Mouse (Mus musculus) thymus, adult 2 months (tissue): ENCODE results near the gene Rad51b. TPM values are rescaled to one million over a fixed set of nuclear protein-coding genes. Genes with fewer than 3 reads are reported as not detected.

Experiments
- DNase-seq: peaks from one replicate; pipeline ENCODE4 v3.0.0; 2021
- H3K27ac ChIP-seq: fragments of 200-500 bp; 2 replicates; pipeline ENCODE4 v1.5.1; 2012; ENCODE audit warnings: low read length, control low read depth; ENCODE audit not compliant: control insufficient read depth, insufficient read depth
- H3K27me3 ChIP-seq: fragments of 200-500 bp; 2 replicates; pipeline ENCODE4 v1.6.1; 2012; ENCODE audit warnings: mild to moderate bottlenecking, low read length, moderate library complexity, mixed read lengths; ENCODE audit not compliant: control insufficient read depth, insufficient read depth
- H3K36me3 ChIP-seq: fragments of 200-500 bp; 2 replicates; pipeline ENCODE4 v1.6.1; 2012; ENCODE audit warnings: mild to moderate bottlenecking, low read length, moderate library complexity; ENCODE audit not compliant: control insufficient read depth, insufficient read depth
- H3K4me1 ChIP-seq: fragments of 200-500 bp; replicated peaks from 2 replicates; pipeline ENCODE4 v1.6.1; 2012; ENCODE audit warnings: low read length; ENCODE audit not compliant: control insufficient read depth, insufficient read depth
- H3K4me3 ChIP-seq: fragments of 200-500 bp; 2 replicates; pipeline ENCODE4 v1.5.1; 2012; ENCODE audit warnings: mild to moderate bottlenecking, low read length, control low read depth, moderate library complexity; ENCODE audit not compliant: control insufficient read depth, insufficient read depth
- CTCF ChIP-seq: fragments of 200-500 bp; IDR thresholded peaks from 2 replicates; pipeline ENCODE4 v1.5.1; 2012; ENCODE audit warnings: mild to moderate bottlenecking, control low read depth, low read length, moderate library complexity, borderline replicate concordance; ENCODE audit not compliant: control insufficient read depth, poor library complexity, insufficient read depth; ENCODE audit errors: extremely low read depth
- POLR2A ChIP-seq: fragments of 200-500 bp; IDR thresholded peaks from 2 replicates; pipeline ENCODE4 v1.6.1; 2012; ENCODE audit warnings: mild to moderate bottlenecking, low read length, control low read depth, moderate library complexity; ENCODE audit not compliant: control insufficient read depth, poor library complexity, insufficient read depth; ENCODE audit errors: extremely low read depth
- WGBS: fragments of 180-500 bp; shearing (Covaris S2); methylation state at CpG from one replicate; pipeline ENCODE4 v1.1.7; 2018; 5-methylcytosine and 5-hydroxymethylcytosine counted together
- polyA plus RNA-seq: library from polyadenylated mRNA; depleted of rRNA; stranded (reverse); fragments of >200 nt; gene quantifications from 2 replicates; pipeline ENCODE4 v1.2.3, GENCODE M21; 2012

Rad51b gene
- polyA plus RNA-seq, 1 experiment, result 1.1 TPM

DNA sequence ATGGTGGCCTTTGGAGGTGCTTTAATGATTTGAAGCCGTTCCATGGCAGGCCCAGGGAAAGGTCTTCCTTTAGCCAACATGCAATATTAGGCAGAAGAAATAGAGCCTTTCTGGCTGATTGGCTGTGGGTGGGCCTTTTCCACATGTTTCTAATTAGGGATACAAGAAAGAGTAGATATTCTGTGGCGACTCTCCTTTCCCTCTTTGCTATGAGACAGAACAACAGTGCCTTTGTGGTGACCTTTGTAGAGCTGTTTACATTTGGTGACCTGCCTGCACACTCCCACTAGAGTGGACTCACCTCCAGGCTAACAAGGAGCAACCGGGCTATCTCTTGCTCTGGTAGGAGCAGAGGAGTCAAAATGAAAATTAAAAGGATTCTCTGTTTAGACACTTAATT, 386.3 kb downstream of the Rad51b start:
- over 99% methylated on average over 3 of the region's 3 CpGs for WGBS

DNA sequence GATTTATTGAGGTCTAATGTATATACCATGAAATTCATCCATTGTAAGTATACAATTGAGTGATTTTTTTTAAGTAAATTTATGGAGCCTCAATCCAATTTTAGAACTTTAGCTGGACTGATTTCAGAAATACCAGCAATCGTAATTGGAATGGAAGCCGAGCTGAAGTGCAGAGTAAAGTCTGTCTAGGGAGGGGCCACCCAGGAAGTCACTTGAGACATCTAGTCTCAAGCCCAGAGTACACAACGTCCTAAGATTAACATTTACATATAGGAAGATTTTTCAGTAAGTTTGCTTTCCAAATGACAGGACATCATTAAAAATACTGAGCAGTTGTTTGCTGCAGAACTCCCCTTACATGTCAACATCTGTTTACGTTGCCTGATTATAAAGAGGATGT, 386.7 kb downstream of the Rad51b start:
- no peak for TF ChIP-seq CTCF
- no peak for TF ChIP-seq POLR2A
- DNase-seq, result no peak
- no peaks in the 10 kb centered on the region for H3K36me3 ChIP-seq
- H3K4me3 ChIP-seq, result no peak overlapping the region
- no peaks in the 10 kb centered on the region for H3K4me1 ChIP-seq
- H3K27me3 ChIP-seq, result no peaks in the 10 kb centered on the region
- 89% methylated on average over 4 of the region's 4 CpGs for WGBS
- H3K27ac ChIP-seq, result no peak overlapping the region

More for the DNA sequence above, 386.3 kb downstream of the Rad51b start:
- no peak for DNase-seq
- H3K27me3 ChIP-seq, result no peaks in the 10 kb centered on the region
- TF ChIP-seq CTCF (no peak), POLR2A (no peak)
- no peak overlapping the region for H3K4me3 ChIP-seq
- H3K36me3 ChIP-seq, result no peaks in the 10 kb centered on the region
- H3K27ac ChIP-seq, result no peak overlapping the region
- H3K4me1 ChIP-seq, result no peaks in the 10 kb centered on the region

DNA sequence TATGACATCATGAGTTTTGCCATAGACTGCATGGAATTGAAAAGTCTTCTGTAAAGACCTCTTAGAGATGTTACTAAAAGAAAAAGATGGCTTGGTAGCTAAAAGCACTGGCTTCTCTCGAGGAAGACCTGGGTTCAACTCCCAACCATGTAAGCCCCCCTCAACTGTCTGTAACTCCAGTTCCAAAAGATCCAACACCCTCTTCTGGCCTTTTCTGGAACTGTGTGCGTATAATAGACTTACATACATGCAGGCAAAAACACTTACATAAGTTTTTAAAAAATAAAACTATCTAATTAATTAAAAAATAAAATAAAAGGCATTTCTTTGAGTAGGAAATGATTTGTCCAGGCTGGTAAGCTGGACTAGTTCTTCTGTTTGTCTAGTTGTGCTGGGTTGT, 387.3 kb downstream of the Rad51b start:
- 94% methylated on average over 2 of the region's 2 CpGs for WGBS
- DNase-seq, result no peak
- TF ChIP-seq POLR2A, result no peak
- no peak for TF ChIP-seq CTCF
- Histone ChIP-seq H3K4me3 (no peak overlapping the region), H3K4me1 (no peaks in the 10 kb centered on the region), H3K27ac (no peak overlapping the region), H3K36me3 (no peaks in the 10 kb centered on the region), H3K27me3 (no peaks in the 10 kb centered on the region)

DNA sequence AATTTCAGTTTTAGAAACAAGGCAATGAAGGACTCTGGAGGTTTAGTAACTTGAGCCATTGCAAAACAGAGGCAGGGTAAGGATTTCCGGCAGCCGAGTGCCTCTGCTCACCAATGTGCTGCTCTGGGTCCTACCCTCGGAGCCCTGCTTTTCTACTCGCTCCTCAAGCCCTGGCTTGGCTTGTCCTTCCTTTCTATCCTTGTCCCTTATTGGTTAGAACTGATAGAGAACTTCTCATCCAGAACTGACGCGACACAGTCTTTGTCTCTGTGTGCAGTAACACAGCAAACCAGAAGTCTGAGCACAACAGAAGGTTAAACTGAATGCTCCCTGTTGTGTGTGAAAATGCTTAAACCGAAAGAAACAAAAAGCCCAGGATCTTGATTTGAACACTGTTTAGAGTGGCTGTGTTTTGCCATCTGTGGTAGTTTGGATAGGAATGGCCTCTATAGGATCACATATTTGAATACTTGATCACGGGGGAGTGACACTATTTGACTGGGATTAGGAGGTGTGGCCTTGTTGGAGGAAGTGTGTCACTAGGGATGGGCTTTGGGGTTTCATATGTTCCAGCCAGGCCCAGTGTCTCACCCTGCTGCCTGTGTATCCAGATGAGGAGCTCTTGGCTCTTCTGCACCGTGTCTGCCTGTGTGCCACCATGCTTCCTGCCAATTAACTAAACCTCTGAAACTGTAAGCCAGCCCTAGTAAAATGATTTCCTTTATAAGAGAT, 389.7 kb downstream of the Rad51b start:
- H3K4me1 ChIP-seq, result no peaks in the 10 kb centered on the region
- no peaks in the 10 kb centered on the region for H3K36me3 ChIP-seq
- no peak overlapping the region for H3K27ac ChIP-seq
- no peak overlapping the region for H3K4me3 ChIP-seq
- TF ChIP-seq POLR2A (no peak), CTCF (no peak)
- H3K27me3 ChIP-seq, result no peaks in the 10 kb centered on the region
- no peak for DNase-seq
- WGBS, result 95% methylated on average over 9 of the region's 9 CpGs

DNA sequence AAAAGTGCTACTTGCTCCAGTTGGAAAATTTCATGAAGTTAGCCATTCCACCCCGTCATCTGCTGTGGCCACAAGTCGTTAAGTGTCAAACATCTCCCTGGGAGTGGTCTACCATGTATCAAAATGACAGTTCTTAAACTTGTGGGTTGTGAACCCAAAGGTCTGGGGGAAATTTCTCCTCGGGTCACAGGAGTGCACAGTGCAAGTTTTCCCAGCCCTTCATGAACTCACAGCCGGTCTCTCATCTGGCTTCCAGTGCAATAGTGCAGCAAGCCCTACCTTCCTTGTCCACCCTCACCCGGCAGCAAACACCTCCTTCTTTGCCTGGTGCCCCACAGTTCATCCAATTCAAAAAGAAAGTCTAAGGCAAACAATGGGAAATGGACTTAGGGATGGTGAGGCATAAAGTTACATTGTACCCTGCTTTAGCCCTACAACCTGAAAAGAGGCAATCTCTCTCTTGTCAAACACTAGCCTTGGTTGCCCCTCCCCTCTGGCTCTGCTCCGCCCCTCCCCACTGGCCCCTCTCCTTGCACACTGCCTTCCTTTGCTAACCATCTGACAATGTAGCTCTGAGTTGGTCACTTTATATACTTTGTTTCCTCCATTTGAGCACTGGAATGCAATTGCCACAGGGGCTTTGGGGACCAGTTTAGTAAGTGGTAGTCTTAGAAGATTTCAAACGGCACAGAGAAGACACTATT, 390.8 kb downstream of the Rad51b start:
- 90% methylated on average over 7 of the region's 7 CpGs for WGBS
- Histone ChIP-seq H3K27ac (no peak overlapping the region), H3K4me1 (no peaks in the 10 kb centered on the region), H3K36me3 (no peaks in the 10 kb centered on the region), H3K4me3 (no peak overlapping the region), H3K27me3 (no peaks in the 10 kb centered on the region)
- no peak for DNase-seq
- no peak for TF ChIP-seq POLR2A

DNA sequence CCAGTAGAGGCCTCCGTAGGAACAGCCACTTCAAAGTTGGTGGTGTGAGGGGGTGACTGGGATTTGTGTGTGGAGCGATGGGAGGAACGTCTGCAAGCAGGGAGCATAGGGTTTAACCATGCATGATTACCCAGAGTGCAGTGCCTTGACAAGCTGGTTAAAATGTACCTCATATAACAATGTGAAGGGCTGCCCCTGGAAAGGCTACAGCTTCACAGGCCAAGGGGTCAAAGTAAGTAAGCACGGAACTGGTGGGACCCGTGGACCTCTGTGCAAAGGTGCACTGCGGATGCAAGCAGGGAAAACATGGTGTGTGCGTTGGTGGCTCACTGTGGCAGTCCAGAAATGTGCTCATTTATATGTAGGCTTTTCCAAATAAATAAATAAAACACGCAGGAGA, 392.2 kb downstream of the Rad51b start:
- WGBS, result 94% methylated on average over 8 of the region's 8 CpGs
- TF ChIP-seq CTCF (no peak), POLR2A (no peak)
- DNase-seq, result no peak
- Histone ChIP-seq H3K4me3 (no peak overlapping the region), H3K36me3 (no peaks in the 10 kb centered on the region), H3K4me1 (no peaks in the 10 kb centered on the region), H3K27me3 (no peaks in the 10 kb centered on the region), H3K27ac (no peak overlapping the region)
